Mouse (Mus musculus) lung, postnatal 10 days (tissue): ENCODE data around the gene Appl2.

Experiments used
- DNase-seq: peaks from one replicate; pipeline ENCODE4 v3.0.0; 2021

The Appl2 gene

GRCm38 (mm10) chr10:83630899-83631298 is 17.6 kb downstream of the Appl2 start:
- peak; percentile 59 for DNase-seq

- DNase-seq: no peak
Measured at GRCm38 (mm10) chr10:83629878-83630277, 18.7 kb downstream of the Appl2 start.

- DNase-seq: peak; percentile 10
Measured at GRCm38 (mm10) chr10:83629190-83629781, 19.3 kb downstream of the Appl2 start.

GRCm38 (mm10) chr10:83628241-83628640 is 20.3 kb downstream of the Appl2 start:
- no peak for DNase-seq

GRCm38 (mm10) chr10:83627113-83627687 is 21.3 kb downstream of the Appl2 start:
- no peak for DNase-seq

- DNase-seq: no peak
Measured at GRCm38 (mm10) chr10:83624841-83625240, 23.7 kb downstream of the Appl2 start.

- no peak for DNase-seq
Measured at GRCm38 (mm10) chr10:83624065-83624464, 24.5 kb downstream of the Appl2 start.

GRCm38 (mm10) chr10:83620350-83621055 is 28.0 kb downstream of the Appl2 start:
- DNase-seq: peak; percentile 43

GRCm38 (mm10) chr10:83618819-83619440 is 29.6 kb downstream of the Appl2 start:
- no peak for DNase-seq

GRCm38 (mm10) chr10:83617366-83617765 is 31.2 kb downstream of the Appl2 start:
- peak; percentile 49 for DNase-seq

- DNase-seq: no peak
Measured at GRCm38 (mm10) chr10:83612648-83613215, 35.8 kb downstream of the Appl2 start.

- no peak for DNase-seq
Measured at GRCm38 (mm10) chr10:83611863-83612262, 36.7 kb downstream of the Appl2 start.

GRCm38 (mm10) chr10:83610518-83610917 is 38.0 kb downstream of the Appl2 start:
- DNase-seq: no peak

GRCm38 (mm10) chr10:83608596-83608995 is 39.9 kb downstream of the Appl2 start:
- no peak for DNase-seq

- DNase-seq: no peak
Measured at GRCm38 (mm10) chr10:83607111-83607510, 41.4 kb downstream of the Appl2 start.

GRCm38 (mm10) chr10:83605637-83606183 is 42.8 kb downstream of the Appl2 start:
- no peak for DNase-seq

GRCm38 (mm10) chr10:83603956-83604564 is 44.5 kb downstream of the Appl2 start:
- DNase-seq: no peak

- no peak for DNase-seq
Measured at GRCm38 (mm10) chr10:83600650-83601049, 47.9 kb downstream of the Appl2 start.

GRCm38 (mm10) chr10:83594526-83594925 is 54.0 kb downstream of the Appl2 start:
- DNase-seq: no peak

GRCm38 (mm10) chr10:83592616-83593015 is 55.9 kb downstream of the Appl2 start:
- DNase-seq: no peak

- no peak for DNase-seq
Measured at GRCm38 (mm10) chr10:83590801-83591200, 57.7 kb downstream of the Appl2 start.
